Mouse (Mus musculus) CH12.LX (cell line): ENCODE results near the gene Zc3h18.

Experiments
- POLR2A ChIP-seq: IDR thresholded peaks from 2 replicates; pipeline ENCODE4 v1.6.1; 2011; ENCODE audit warnings: low read depth, mild to moderate bottlenecking, improper control_type of control experiment, low read length
- SIN3A ChIP-seq: IDR thresholded peaks from 2 replicates; pipeline ENCODE4 v1.6.1; 2012; ENCODE audit warnings: low read length, improper control_type of control experiment, inconsistent platforms
- ZNF384 ChIP-seq: IDR thresholded peaks from 2 replicates; pipeline ENCODE4 v1.6.1; 2012; ENCODE audit warnings: low read depth, low read length, improper control_type of control experiment, inconsistent platforms

DNA sequence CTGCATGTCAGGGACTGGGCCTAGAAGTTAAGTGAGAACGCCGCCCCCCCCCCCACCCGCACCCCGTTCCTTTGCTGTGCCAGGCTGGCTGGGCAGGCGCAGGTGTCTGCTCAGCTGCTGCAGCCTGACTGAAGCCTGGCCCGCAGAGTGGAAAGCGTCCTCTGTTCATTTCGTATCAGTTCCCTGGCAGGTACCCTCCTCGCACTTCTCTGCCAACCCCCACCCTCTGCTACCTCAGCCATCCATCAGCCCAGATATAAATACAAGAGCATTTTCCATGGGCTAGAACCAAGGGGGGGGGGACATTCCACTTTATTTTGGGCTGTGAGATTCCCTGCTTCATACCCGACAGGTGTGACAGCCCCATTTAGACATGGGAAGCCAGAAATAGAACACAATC is 75.7 kb downstream of the Zc3h18 start:
- TF ChIP-seq POLR2A (no peak), SIN3A (no peak), ZNF384 (no peak)
